Mouse (Mus musculus) neural tube, embryonic 10.5 days (tissue): ENCODE data around the gene Lrrc1.

Experiments
- DNase-seq: peaks from one replicate; pipeline ENCODE4 v3.0.0-alpha.2; 2017; ENCODE audit warnings: low spot score; ENCODE audit errors: extremely low spot score

The Lrrc1 gene

GRCm38 (mm10) chr9:77502548-77503438 lies 41.9 kb downstream of the Lrrc1 start:
- no peak for DNase-seq

- no peak for DNase-seq
Observed at GRCm38 (mm10) chr9:77502171-77502547, 42.5 kb downstream of the Lrrc1 start.

- DNase-seq, result no peak
Observed at GRCm38 (mm10) chr9:77499084-77499483, 45.6 kb downstream of the Lrrc1 start.

- no peak for DNase-seq
Observed at GRCm38 (mm10) chr9:77498406-77498805, 46.3 kb downstream of the Lrrc1 start.

- DNase-seq, result no peak
Observed at GRCm38 (mm10) chr9:77497173-77497572, 47.5 kb downstream of the Lrrc1 start.

GRCm38 (mm10) chr9:77496540-77497062 lies 48.1 kb downstream of the Lrrc1 start:
- no peak for DNase-seq

GRCm38 (mm10) chr9:77494307-77494706 lies 50.4 kb downstream of the Lrrc1 start:
- DNase-seq, result no peak

- DNase-seq, result no peak
Observed at GRCm38 (mm10) chr9:77488611-77489010, 56.1 kb downstream of the Lrrc1 start.

- no peak for DNase-seq
Observed at GRCm38 (mm10) chr9:77487427-77487826, 57.2 kb downstream of the Lrrc1 start.

GRCm38 (mm10) chr9:77485915-77486314 lies 58.8 kb downstream of the Lrrc1 start:
- DNase-seq, result no peak

- no peak for DNase-seq
Observed at GRCm38 (mm10) chr9:77484751-77485150, 59.9 kb downstream of the Lrrc1 start.

GRCm38 (mm10) chr9:77483559-77483958 lies 61.1 kb downstream of the Lrrc1 start:
- DNase-seq, result no peak

- DNase-seq, result no peak
Observed at GRCm38 (mm10) chr9:77482281-77482680, 62.4 kb downstream of the Lrrc1 start.

GRCm38 (mm10) chr9:77481380-77481779 lies 63.3 kb downstream of the Lrrc1 start:
- DNase-seq, result no peak

- DNase-seq, result no peak
Observed at GRCm38 (mm10) chr9:77480574-77481319, 63.9 kb downstream of the Lrrc1 start.

- no peak for DNase-seq
Observed at GRCm38 (mm10) chr9:77480001-77480400, 64.7 kb downstream of the Lrrc1 start.

GRCm38 (mm10) chr9:77478166-77478920 lies 66.3 kb downstream of the Lrrc1 start:
- no peak for DNase-seq

GRCm38 (mm10) chr9:77474535-77474934 lies 70.1 kb downstream of the Lrrc1 start:
- no peak for DNase-seq

GRCm38 (mm10) chr9:77472557-77472956 lies 72.1 kb downstream of the Lrrc1 start:
- no peak for DNase-seq

GRCm38 (mm10) chr9:77471646-77472220 lies 72.9 kb downstream of the Lrrc1 start:
- no peak for DNase-seq
